Mouse (Mus musculus): ENCODE measurements around the gene Tert. TPM values are rescaled to one million over a fixed set of nuclear protein-coding genes. Genes with fewer than 3 reads are reported as not detected.
A peak's percentile ranks its signal among the peaks of the same experiment; 100 is the strongest.

Tert gene
- polyA plus RNA-seq, 1 experiment, result 0.13 TPM

GRCm38 (mm10) chr13:73618406-73618805 lies 8.3 kb upstream of the Tert start:
- no peak for TF ChIP-seq TCF3 (IDR thresholded peaks at IDR 0.05; ENCODE audit: insufficient read length, low read depth)
- no peak for TF ChIP-seq MYOG (IDR thresholded peaks at IDR 0.05; ENCODE audit: control insufficient read depth in 1 of 3, insufficient read depth in 1 of 3, insufficient read length in 2 of 3, low read depth in 2 of 3)
- TF ChIP-seq CEBPB (IDR thresholded peaks at IDR 0.05; ENCODE audit: insufficient read depth, poor library complexity, severe bottlenecking), result no peak
- no peak for TF ChIP-seq E2F4 (IDR thresholded peaks at IDR 0.05; ENCODE audit: insufficient read depth)
- no peak for TF ChIP-seq REST (IDR thresholded peaks at IDR 0.05; ENCODE audit: insufficient read depth, insufficient read length)
- no peak for TF ChIP-seq SRF (IDR thresholded peaks at IDR 0.05; ENCODE audit: control insufficient read depth, insufficient read length, low read depth)
- no peak for TF ChIP-seq MAX (IDR thresholded peaks at IDR 0.05; ENCODE audit: low read depth)
- no peak for TF ChIP-seq TCF12 (IDR thresholded peaks at IDR 0.05; ENCODE audit: insufficient read depth, poor library complexity, severe bottlenecking)
- no peak for TF ChIP-seq POLR2AphosphoS2 (IDR thresholded peaks at IDR 0.05; ENCODE audit: insufficient read length, low read depth)
- no peak for TF ChIP-seq POLR2A (IDR thresholded peaks at IDR 0.05; ENCODE audit: insufficient read length, low read depth)
- no peak overlapping the region for H3K4me2 ChIP-seq (ENCODE audit: low read depth)
- no peaks in the 10 kb centered on the region for H3K79me2 ChIP-seq (ENCODE audit: control insufficient read depth, insufficient read depth)

DNA sequence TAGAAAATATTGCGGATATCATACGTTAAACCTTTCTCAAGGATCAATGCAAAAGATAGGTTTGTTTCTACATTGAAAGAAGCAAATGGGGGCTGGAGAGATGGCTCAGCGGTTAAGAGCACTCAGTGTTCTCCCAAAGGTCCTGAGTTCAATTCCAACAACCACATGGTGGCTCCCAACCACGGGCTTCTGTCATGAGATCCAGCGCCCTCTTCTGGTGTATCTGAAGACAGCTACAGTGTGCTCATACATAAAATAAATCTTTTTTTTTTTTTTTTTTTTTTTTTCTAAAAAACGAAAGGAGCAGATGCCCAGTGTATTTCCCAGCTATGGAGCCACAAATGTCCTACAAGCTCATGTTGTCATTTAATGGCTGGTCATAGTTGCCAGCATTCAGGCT lies 6.1 kb upstream of the Tert start:
- H3K36me3 ChIP-seq (ENCODE audit: control insufficient read depth, insufficient read depth), result peaks cover 22% of the 10 kb centered on the region
- H3K4me3 ChIP-seq, result no peak overlapping the region
- TF ChIP-seq USF1 (IDR thresholded peaks at IDR 0.05; ENCODE audit: low read depth), result no peak
- no peak for TF ChIP-seq MYOD1 (IDR thresholded peaks at IDR 0.05; ENCODE audit: control insufficient read depth in 1 of 3, insufficient read length in 2 of 3, low read depth in 2 of 3)
- H3ac ChIP-seq (ENCODE audit: control insufficient read depth, insufficient read length), result no peak overlapping the region
- no peaks in the 10 kb centered on the region for H3K79me2 ChIP-seq (ENCODE audit: control insufficient read depth, insufficient read depth)
- no peaks in the 10 kb centered on the region for H3K27me3 ChIP-seq (ENCODE audit: control insufficient read depth, insufficient read depth, insufficient read length)
- H3K4me2 ChIP-seq (ENCODE audit: low read depth), result no peak overlapping the region

More at GRCm38 (mm10) chr13:73618406-73618805, 8.3 kb upstream of the Tert start:
- H3ac ChIP-seq (ENCODE audit: control insufficient read depth, insufficient read length), result no peak overlapping the region
- H3K27me3 ChIP-seq (ENCODE audit: control insufficient read depth, insufficient read depth, insufficient read length), result no peaks in the 10 kb centered on the region
- peaks cover 29% of the 10 kb centered on the region for H3K36me3 ChIP-seq (ENCODE audit: control insufficient read depth, insufficient read depth)
- H3K4me3 ChIP-seq, result no peak overlapping the region

GRCm38 (mm10) chr13:73626410-73626744 lies 334 bp upstream of the Tert start:
- Histone ChIP-seq H3K4me3 (no peak overlapping the region), H3ac (ENCODE audit: control insufficient read depth, insufficient read length) (no peak overlapping the region), H3K27me3 (ENCODE audit: control insufficient read depth, insufficient read depth, insufficient read length) (no peaks in the 10 kb centered on the region), H3K4me2 (ENCODE audit: low read depth) (peak overlapping the region; percentile 42), H3K36me3 (ENCODE audit: control insufficient read depth, insufficient read depth) (no peaks in the 10 kb centered on the region), H3K79me2 (ENCODE audit: control insufficient read depth, insufficient read depth) (no peaks in the 10 kb centered on the region)
- TF ChIP-seq POLR2A (IDR thresholded peaks at IDR 0.05; ENCODE audit: insufficient read length, low read depth) (no peak), SRF (IDR thresholded peaks at IDR 0.05; ENCODE audit: control insufficient read depth, insufficient read length, low read depth) (no peak), USF1 (IDR thresholded peaks at IDR 0.05; ENCODE audit: low read depth) (no peak), REST (IDR thresholded peaks at IDR 0.05; ENCODE audit: insufficient read depth, insufficient read length) (no peak), E2F4 (IDR thresholded peaks at IDR 0.05; ENCODE audit: insufficient read depth) (no peak), TCF12 (IDR thresholded peaks at IDR 0.05; ENCODE audit: insufficient read depth, poor library complexity, severe bottlenecking) (no peak), MYOD1 (IDR thresholded peaks at IDR 0.05; ENCODE audit: control insufficient read depth in 1 of 3, insufficient read length in 2 of 3, low read depth in 2 of 3) (no peak), TCF3 (IDR thresholded peaks at IDR 0.05; ENCODE audit: insufficient read length, low read depth) (no peak)

DNA sequence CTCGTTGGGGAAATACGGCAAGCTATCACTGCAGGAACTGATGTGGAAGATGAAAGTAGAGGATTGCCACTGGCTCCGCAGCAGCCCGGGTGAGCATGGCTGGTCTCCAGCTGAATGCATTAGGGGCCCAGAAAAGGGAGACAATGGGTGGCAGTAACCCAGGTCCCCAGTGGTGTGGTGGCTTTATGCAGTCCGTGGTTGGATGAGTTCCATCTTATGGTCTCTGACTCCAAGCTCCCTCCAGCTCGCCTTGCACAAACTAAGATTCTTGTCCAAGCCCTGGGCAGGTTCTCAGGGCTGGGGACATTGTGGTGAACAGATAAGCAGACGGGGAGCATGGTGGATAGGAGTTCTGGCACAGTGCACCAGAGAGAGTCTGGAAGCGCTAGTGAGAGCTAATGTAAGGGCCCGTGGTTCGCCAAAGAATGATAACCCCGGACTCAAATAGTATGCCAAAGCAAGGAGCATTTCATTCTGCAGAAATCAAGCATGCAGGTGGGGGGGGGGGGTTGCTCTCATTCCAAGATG lies 1.9 kb downstream of the Tert start:
- TF ChIP-seq REST (IDR thresholded peaks at IDR 0.05; ENCODE audit: insufficient read depth, insufficient read length) (no peak), POLR2AphosphoS2 (IDR thresholded peaks at IDR 0.05; ENCODE audit: insufficient read length, low read depth) (no peak), E2F4 (IDR thresholded peaks at IDR 0.05; ENCODE audit: insufficient read depth) (no peak), MYOD1 (IDR thresholded peaks at IDR 0.05; ENCODE audit: control insufficient read depth in 1 of 3, insufficient read length in 2 of 3, low read depth in 2 of 3) (no peak), MAX (IDR thresholded peaks at IDR 0.05; ENCODE audit: low read depth) (no peak), POLR2A (IDR thresholded peaks at IDR 0.05; ENCODE audit: insufficient read length, low read depth) (no peak), CEBPB (IDR thresholded peaks at IDR 0.05; ENCODE audit: insufficient read depth, poor library complexity, severe bottlenecking) (no peak), TCF12 (IDR thresholded peaks at IDR 0.05; ENCODE audit: insufficient read depth, poor library complexity, severe bottlenecking) (no peak), MYOG (IDR thresholded peaks at IDR 0.05; ENCODE audit: control insufficient read depth in 1 of 3, insufficient read depth in 1 of 3, insufficient read length in 2 of 3, low read depth in 2 of 3) (no peak), USF1 (IDR thresholded peaks at IDR 0.05; ENCODE audit: low read depth) (no peak)
- Histone ChIP-seq H3K36me3 (ENCODE audit: control insufficient read depth, insufficient read depth) (no peaks in the 10 kb centered on the region), H3ac (ENCODE audit: control insufficient read depth, insufficient read length) (no peak overlapping the region), H3K4me2 (ENCODE audit: low read depth) (no peak overlapping the region), H3K79me2 (ENCODE audit: control insufficient read depth, insufficient read depth) (no peaks in the 10 kb centered on the region), H3K4me3 (no peak overlapping the region), H3K27me3 (ENCODE audit: control insufficient read depth, insufficient read depth, insufficient read length) (no peaks in the 10 kb centered on the region)

DNA sequence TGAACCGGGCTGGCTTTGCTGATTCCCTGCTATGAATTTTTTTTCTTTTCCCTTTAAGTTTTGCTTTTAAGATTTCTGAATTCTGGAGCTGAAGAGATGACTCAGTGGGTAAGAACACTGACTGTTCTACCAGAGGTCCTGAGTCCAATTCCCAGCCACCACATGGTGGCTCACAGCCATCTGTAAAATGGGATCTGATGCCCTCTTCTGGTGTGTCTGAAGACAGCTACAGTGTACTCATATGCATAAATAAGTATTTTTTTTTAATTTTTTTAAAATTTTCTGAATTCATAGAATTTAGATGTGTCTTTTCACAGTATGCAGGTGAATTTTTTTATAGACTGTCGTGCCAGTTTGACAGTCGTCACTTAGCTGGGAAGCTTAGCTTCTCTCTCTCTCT lies 5.1 kb downstream of the Tert start:
- Histone ChIP-seq H3K27me3 (ENCODE audit: control insufficient read depth, insufficient read depth, insufficient read length) (no peaks in the 10 kb centered on the region), H3K79me2 (ENCODE audit: control insufficient read depth, insufficient read depth) (no peaks in the 10 kb centered on the region), H3ac (ENCODE audit: control insufficient read depth, insufficient read length) (no peak overlapping the region), H3K36me3 (ENCODE audit: control insufficient read depth, insufficient read depth) (no peaks in the 10 kb centered on the region), H3K4me2 (ENCODE audit: low read depth) (no peak overlapping the region), H3K4me3 (no peak overlapping the region)
- TF ChIP-seq SRF (IDR thresholded peaks at IDR 0.05; ENCODE audit: control insufficient read depth, insufficient read length, low read depth) (no peak), MYOG (IDR thresholded peaks at IDR 0.05; ENCODE audit: control insufficient read depth in 1 of 3, insufficient read depth in 1 of 3, insufficient read length in 2 of 3, low read depth in 2 of 3) (no peak), POLR2AphosphoS2 (IDR thresholded peaks at IDR 0.05; ENCODE audit: insufficient read length, low read depth) (no peak), MYOD1 (IDR thresholded peaks at IDR 0.05; ENCODE audit: control insufficient read depth in 1 of 3, insufficient read length in 2 of 3, low read depth in 2 of 3) (no peak), TCF12 (IDR thresholded peaks at IDR 0.05; ENCODE audit: insufficient read depth, poor library complexity, severe bottlenecking) (no peak), USF1 (IDR thresholded peaks at IDR 0.05; ENCODE audit: low read depth) (no peak), TCF3 (IDR thresholded peaks at IDR 0.05; ENCODE audit: insufficient read length, low read depth) (no peak), CEBPB (IDR thresholded peaks at IDR 0.05; ENCODE audit: insufficient read depth, poor library complexity, severe bottlenecking) (no peak)
